Mouse (Mus musculus): Measurements from ENCODE around the gene Snapc5.

DNA sequence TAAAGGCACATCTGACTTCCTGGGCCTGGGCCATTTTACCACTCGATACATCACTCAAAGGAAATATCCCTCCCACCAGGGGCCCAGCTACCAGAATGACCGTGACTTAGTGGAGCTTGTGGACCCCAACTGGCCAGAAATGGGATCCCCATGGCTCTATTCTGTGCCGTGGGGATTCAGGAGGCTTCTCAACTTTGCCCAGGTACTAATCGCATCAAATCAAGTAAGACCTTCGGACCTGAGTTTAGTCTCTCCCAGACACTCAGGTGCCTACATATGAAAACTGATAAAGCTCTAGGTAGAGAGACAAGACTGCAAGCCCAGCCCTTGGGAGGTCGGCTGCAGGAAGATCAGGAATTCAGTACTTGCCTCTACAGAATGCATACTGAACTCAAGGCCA, 47.5 kb upstream of the Snapc5 start:
- TF ChIP-seq CTCF (IDR thresholded peaks at IDR 0.05; ENCODE audit: low read depth) (no peak), EP300 (IDR thresholded peaks at IDR 0.05; ENCODE audit: low read depth) (no peak)

Data from liver, postnatal 0 days (tissue).